Mouse (Mus musculus) liver, embryonic 13.5 days (tissue): ENCODE results near the gene 6030452D12Rik. TPM values are rescaled to one million over a fixed set of nuclear protein-coding genes. Genes with fewer than 3 reads are reported as not detected.

ENCODE experiments used
- ATAC-seq: fragments of 200-750 bp; cut with Nextera tagmentation; 2 replicates; pipeline ENCODE4 v1.8.0; 2017; ENCODE audit warnings: low read depth, mild to moderate bottlenecking, moderate number of reproducible peaks, moderate library complexity
- DNase-seq: peaks from one replicate; pipeline ENCODE4 v3.0.0; 2022
- H3K27ac ChIP-seq: fragments of 300-500 bp; sonication (generic); 2 replicates; pipeline ENCODE4 v1.5.1; 2015; ENCODE audit warnings: moderate library complexity, mild to moderate bottlenecking, inconsistent platforms
- H3K27me3 ChIP-seq: fragments of 300-500 bp; sonication (generic); 2 replicates; pipeline ENCODE4 v1.6.1; 2015; ENCODE audit warnings: mild to moderate bottlenecking, inconsistent platforms
- H3K36me3 ChIP-seq: fragments of 300-500 bp; sonication (generic); 2 replicates; pipeline ENCODE4 v1.6.1; 2015; ENCODE audit warnings: mild to moderate bottlenecking, inconsistent platforms
- H3K4me1 ChIP-seq: fragments of 300-500 bp; sonication (generic); replicated peaks from 2 replicates; pipeline ENCODE4 v1.6.1; 2015; ENCODE audit warnings: inconsistent platforms
- H3K4me2 ChIP-seq: fragments of 300-500 bp; sonication (generic); 2 replicates; pipeline ENCODE4 v1.6.1; 2015; ENCODE audit warnings: inconsistent platforms, mild to moderate bottlenecking, moderate library complexity
- H3K4me3 ChIP-seq: fragments of 300-500 bp; sonication (generic); replicated peaks from 2 replicates; pipeline ENCODE4 v1.5.1; 2015; ENCODE audit warnings: mild to moderate bottlenecking, inconsistent platforms
- H3K9ac ChIP-seq: fragments of 300-500 bp; sonication (generic); 2 replicates; pipeline ENCODE4 v1.6.1; 2015; ENCODE audit warnings: mild to moderate bottlenecking, inconsistent platforms
- H3K9me3 ChIP-seq: fragments of 300-500 bp; sonication (generic); replicated peaks from 2 replicates; pipeline ENCODE4 v1.6.1; 2016; ENCODE audit warnings: inconsistent platforms
- WGBS: fragments of 180-500 bp; shearing (Covaris S2); methylation state at CpG from one replicate; pipeline ENCODE4 v1.1.7; 2015; ENCODE audit not compliant: insufficient replicate concordance; 5-methylcytosine and 5-hydroxymethylcytosine counted together
- polyA plus RNA-seq: library from polyadenylated mRNA; unstranded; fragments of >200 nt; fragmentation: Nextera tagmentation; extraction: Ambion mirVana; gene quantifications from 2 replicates; pipeline ENCODE4 v1.2.1, GENCODE M21; 2015

Gene 6030452D12Rik
- polyA plus RNA-seq, 1 experiment from 2014 or later = not detected

GRCm38 (mm10) chr8:106507761-106508331, 7.5 kb downstream of the 6030452D12Rik start:
- Histone ChIP-seq H3K36me3 (no peaks in the 10 kb centered on the region), H3K27ac (no peak overlapping the region), H3K27me3 (peaks cover 68% of the 10 kb centered on the region), H3K4me2 (peak overlapping the region; percentile 32), H3K9ac (no peak overlapping the region), H3K4me3 (0 out of 2 replicates have a peak overlapping the region, but pooled peaks have one; percentile 7), H3K9me3 (no peaks in the 10 kb centered on the region), H3K4me1 (no peaks in the 10 kb centered on the region)
- WGBS = 2% methylated on average over 30 of the region's 30 CpGs
- no peak for DNase-seq
- no peak for ATAC-seq

- Histone ChIP-seq H3K27ac (no peak overlapping the region), H3K9me3 (no peaks in the 10 kb centered on the region), H3K36me3 (no peaks in the 10 kb centered on the region), H3K4me2 (no peak overlapping the region), H3K4me3 (no peak overlapping the region), H3K4me1 (no peaks in the 10 kb centered on the region), H3K27me3 (peaks cover 74% of the 10 kb centered on the region), H3K9ac (no peak overlapping the region)
- ATAC-seq = no peak
- WGBS = 21% methylated on average over 3 of the region's 3 CpGs
- no peak for DNase-seq
Measured at GRCm38 (mm10) chr8:106508456-106508855, 8.1 kb downstream of the 6030452D12Rik start.

DNA sequence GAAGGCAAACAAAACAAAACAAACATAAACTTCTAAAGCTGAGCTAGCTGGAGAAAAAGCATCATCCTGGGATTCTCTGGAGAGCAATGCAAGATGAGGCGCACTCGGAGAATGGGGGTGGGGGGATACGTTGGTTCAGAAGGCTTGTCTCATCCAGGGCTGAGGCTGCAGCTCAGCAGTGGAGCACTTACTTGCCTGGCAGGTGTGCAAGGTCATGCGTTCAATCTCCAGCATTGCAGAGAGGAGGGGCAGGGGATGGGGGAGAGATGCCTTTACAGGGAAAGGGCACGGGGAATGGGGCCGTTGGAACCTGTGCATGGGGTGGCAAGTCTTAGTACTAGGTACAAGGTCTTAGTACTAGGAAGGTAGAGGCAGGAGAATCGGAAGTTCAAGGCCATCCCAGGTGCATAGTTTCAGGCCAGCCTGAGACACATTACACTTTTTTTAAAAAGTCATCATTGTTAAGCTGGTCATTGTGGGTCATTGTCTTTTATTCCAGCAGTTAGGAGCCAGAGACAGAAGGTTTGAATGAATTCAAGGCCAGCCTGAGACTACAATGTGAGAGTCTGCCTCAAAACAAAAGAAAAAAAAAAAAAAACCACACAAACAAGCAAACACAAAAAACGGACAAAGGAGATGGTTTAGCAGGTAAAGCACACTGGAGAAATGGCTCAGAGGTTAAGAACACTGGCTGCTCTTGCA, 8.9 kb downstream of the 6030452D12Rik start:
- Histone ChIP-seq H3K4me3 (no peak overlapping the region), H3K4me2 (no peak overlapping the region), H3K9ac (no peak overlapping the region), H3K4me1 (no peaks in the 10 kb centered on the region), H3K9me3 (no peaks in the 10 kb centered on the region), H3K36me3 (no peaks in the 10 kb centered on the region), H3K27ac (no peak overlapping the region), H3K27me3 (peaks cover 79% of the 10 kb centered on the region)
- no peak for ATAC-seq
- WGBS = 28% methylated on average over 8 of the region's 8 CpGs
- no peak for DNase-seq

DNA sequence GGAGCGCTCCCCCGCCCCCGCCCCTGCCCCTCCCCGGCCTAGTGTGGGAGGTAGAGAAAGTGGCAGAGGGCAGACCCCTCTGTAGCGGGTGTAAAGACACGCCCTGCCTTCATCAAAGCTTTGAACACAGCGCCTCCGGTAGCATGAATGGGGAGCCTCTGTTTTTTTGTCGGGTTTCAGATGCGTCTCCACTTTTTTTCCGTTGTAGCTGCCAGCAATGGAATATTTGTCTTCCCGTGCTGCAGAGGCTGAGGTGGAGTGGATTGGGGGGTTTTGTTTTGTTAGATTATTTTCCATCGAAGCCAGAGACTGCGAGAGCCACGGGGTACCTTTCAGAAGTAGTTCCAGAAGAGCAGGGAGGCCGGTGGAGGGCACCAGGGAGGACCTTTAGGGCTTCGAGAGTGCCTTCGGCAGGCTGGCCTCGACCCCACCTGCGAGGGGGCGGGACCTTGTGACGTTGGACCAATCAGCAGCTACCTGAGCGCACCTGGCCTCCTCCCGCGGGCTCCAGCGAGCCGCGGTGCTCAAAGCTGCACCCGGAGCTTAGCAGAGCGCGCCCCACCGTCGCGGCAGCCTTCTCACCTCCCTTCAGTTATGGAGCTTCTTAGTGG, 10.1 kb downstream of the 6030452D12Rik start, which contains the start of gene Cdh3:
TSS of gene Cdh3 (plus strand) at position 527 of the 611 bp plus-strand sequence.
- Histone ChIP-seq H3K27ac (peak within 1 kb of the TSS; percentile 18; the same call in 1 of the 2 replicates), H3K9me3 (no peaks in the 10 kb centered on the region), H3K4me1 (no peaks in the 10 kb centered on the region), H3K27me3 (peaks cover 83% of the 10 kb centered on the region), H3K9ac (peak within 1 kb of the TSS; percentile 43), H3K4me3 (peak within 1 kb of the TSS; percentile 41), H3K36me3 (no peaks in the 10 kb centered on the region), H3K4me2 (peak within 1 kb of the TSS; percentile 50)
- DNase-seq = no peak
- ATAC-seq = no peak
- WGBS = 2% methylated on average over 34 of the region's 34 CpGs

DNA sequence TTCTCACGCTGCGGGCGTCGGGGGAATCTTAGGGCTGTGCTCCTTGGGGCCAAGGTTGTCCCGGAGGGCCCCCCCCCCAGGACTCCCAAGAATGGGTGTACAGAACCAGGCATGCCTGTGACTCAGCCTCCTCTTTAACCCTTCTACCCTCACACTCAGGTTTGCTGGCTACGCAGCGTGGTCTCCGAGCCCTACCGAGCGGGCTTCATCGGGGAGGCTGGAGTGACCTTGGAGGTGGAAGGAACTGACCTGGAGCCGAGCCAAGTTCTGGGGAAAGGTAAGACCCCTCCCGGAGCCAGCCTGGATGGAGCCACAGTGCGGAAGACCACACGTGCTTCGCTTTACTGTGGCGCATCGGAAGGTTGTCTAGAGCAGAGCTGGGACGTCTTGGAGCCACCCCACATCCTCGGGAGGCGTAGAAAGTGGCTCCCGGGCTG, 10.8 kb downstream of the 6030452D12Rik start:
- H3K27me3 ChIP-seq = peaks cover 82% of the 10 kb centered on the region
- 4% methylated on average over 22 of the region's 22 CpGs for WGBS
- peak overlapping the region; percentile 50 for H3K4me2 ChIP-seq
- H3K9me3 ChIP-seq = no peaks in the 10 kb centered on the region
- H3K4me3 ChIP-seq = peak overlapping the region; percentile 41
- no peak overlapping the region for H3K27ac ChIP-seq
- ATAC-seq = no peak
- peak overlapping the region; percentile 43 for H3K9ac ChIP-seq
- DNase-seq = no peak
- H3K4me1 ChIP-seq = no peaks in the 10 kb centered on the region
- H3K36me3 ChIP-seq = no peaks in the 10 kb centered on the region

GRCm38 (mm10) chr8:106511531-106512041, 11.3 kb downstream of the 6030452D12Rik start:
- peak overlapping the region; percentile 50 for H3K4me2 ChIP-seq
- 3% methylated on average over 30 of the region's 30 CpGs for WGBS
- DNase-seq = no peak
- H3K27ac ChIP-seq = peak overlapping the region; percentile 18; the same call in 1 of the 2 replicates
- H3K27me3 ChIP-seq = peaks cover 78% of the 10 kb centered on the region
- no peaks in the 10 kb centered on the region for H3K4me1 ChIP-seq
- no peaks in the 10 kb centered on the region for H3K36me3 ChIP-seq
- ATAC-seq = no peak
- H3K9ac ChIP-seq = peak overlapping the region; percentile 43; the same call in 1 of the 2 replicates
- H3K9me3 ChIP-seq = no peaks in the 10 kb centered on the region
- peak overlapping the region; percentile 41 for H3K4me3 ChIP-seq

DNA sequence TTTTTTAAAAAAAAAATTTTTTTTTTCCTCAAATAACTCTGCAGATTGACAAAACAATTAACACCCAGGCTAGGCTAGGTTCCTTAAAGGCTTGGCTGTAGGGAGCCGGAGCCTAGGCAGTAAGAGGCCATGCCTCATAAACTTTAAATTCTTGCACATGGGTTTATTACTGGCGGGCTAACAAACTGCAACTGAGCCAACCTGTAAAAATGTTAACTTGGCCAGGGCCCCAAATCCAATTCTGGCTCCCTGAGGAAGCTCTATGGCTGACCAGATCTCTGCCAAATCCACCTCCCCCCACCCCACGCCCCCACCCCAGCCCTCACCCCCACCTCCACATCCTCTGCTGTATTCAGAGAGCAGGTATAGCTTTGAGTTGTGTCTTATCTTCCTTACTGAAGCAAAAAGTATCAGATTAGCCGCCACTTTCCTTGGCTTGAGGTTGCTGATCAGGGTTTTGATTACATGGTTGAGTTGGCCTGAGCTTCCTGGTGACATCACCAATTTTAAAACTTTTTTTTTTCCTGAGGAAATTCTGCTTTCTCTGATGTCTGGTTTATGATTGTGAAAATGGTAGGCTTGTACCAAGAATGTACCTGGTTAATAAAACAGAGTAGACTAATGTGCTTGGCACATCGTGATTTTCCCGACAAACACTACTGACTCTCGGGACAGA, 12.3 kb downstream of the 6030452D12Rik start:
- Histone ChIP-seq H3K36me3 (no peaks in the 10 kb centered on the region), H3K9me3 (no peaks in the 10 kb centered on the region), H3K27me3 (peaks cover 70% of the 10 kb centered on the region), H3K4me2 (no peak overlapping the region), H3K4me3 (no peak overlapping the region), H3K4me1 (no peaks in the 10 kb centered on the region), H3K9ac (no peak overlapping the region), H3K27ac (no peak overlapping the region)
- 45% methylated on average over 7 of the region's 7 CpGs for WGBS
- ATAC-seq = no peak
- DNase-seq = no peak

DNA sequence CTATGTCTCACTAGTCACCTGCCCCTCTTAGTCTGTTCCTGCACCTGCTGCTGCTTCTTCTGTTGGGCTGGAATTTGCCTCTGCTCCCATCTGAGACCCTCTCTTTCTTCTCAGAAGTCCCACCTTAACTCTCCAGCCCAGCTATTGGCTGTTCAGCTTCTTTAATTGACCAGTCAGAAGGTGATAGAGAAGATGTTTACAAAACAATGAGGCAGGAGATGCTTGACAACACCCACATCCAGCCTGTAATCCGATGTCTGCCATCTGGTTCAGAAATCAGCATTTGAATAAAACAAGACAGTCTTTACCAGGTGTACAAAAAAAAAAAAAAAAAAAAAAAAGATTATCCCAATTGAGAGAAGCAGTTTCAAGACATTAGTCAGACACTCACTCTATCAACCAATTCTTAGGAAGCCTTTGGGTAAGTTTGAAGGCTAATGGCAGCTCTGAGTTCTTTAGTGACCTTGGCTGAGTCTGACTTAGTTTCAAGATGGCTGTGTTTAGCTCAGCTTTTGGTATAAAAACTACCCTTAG, 15.7 kb downstream of the 6030452D12Rik start:
- Histone ChIP-seq H3K4me3 (no peak overlapping the region), H3K9me3 (no peaks in the 10 kb centered on the region), H3K36me3 (no peaks in the 10 kb centered on the region), H3K4me2 (no peak overlapping the region), H3K9ac (no peak overlapping the region), H3K27me3 (peaks cover 36% of the 10 kb centered on the region), H3K4me1 (no peaks in the 10 kb centered on the region), H3K27ac (no peak overlapping the region)
- 24% methylated on average over 1 of the region's 1 CpGs for WGBS
- ATAC-seq = no peak
- DNase-seq = no peak

DNA sequence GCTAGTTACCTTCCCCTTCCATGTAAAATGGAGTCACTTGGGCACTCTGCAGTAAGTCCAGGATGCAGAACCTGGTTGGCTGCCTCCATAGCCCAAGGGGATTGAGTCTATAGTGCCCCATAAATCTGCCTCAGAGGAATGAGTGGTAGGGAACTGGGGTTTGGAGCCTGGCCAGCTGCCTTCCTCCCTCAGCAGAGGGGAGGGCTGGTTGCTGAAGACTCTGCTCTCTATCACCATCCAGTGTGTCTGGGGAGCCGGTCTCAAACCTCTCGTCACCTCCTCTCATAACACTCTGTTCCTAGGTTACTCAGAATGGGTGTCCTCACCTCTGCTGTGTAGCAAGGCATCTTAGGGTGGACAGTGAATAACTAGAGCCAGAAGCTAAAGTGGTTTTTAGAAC, 16.3 kb downstream of the 6030452D12Rik start:
- ATAC-seq (no peak), DNase-seq (no peak)
- Histone ChIP-seq H3K4me3 (no peak overlapping the region), H3K4me2 (no peak overlapping the region), H3K9me3 (no peaks in the 10 kb centered on the region), H3K9ac (no peak overlapping the region), H3K27ac (no peak overlapping the region), H3K27me3 (peaks cover 31% of the 10 kb centered on the region), H3K4me1 (no peaks in the 10 kb centered on the region), H3K36me3 (no peaks in the 10 kb centered on the region)
- WGBS = 56% methylated on average over 2 of the region's 2 CpGs

- Histone ChIP-seq H3K27ac (no peak overlapping the region), H3K27me3 (peaks cover 9% of the 10 kb centered on the region), H3K4me2 (no peak overlapping the region), H3K4me3 (no peak overlapping the region), H3K9me3 (no peaks in the 10 kb centered on the region), H3K9ac (no peak overlapping the region), H3K36me3 (no peaks in the 10 kb centered on the region), H3K4me1 (no peaks in the 10 kb centered on the region)
- ATAC-seq = no peak
- DNase-seq = no peak
- WGBS = 10% methylated on average over 3 of the region's 3 CpGs
Measured at GRCm38 (mm10) chr8:106518763-106519162, 18.4 kb downstream of the 6030452D12Rik start.

GRCm38 (mm10) chr8:106520578-106520977, 20.3 kb downstream of the 6030452D12Rik start:
- no peaks in the 10 kb centered on the region for H3K9me3 ChIP-seq
- H3K4me3 ChIP-seq = no peak overlapping the region
- DNase-seq = no peak
- H3K4me2 ChIP-seq = no peak overlapping the region
- 69% methylated on average over 7 of the region's 7 CpGs for WGBS
- H3K9ac ChIP-seq = no peak overlapping the region
- no peak for ATAC-seq
- H3K4me1 ChIP-seq = no peaks in the 10 kb centered on the region
- no peaks in the 10 kb centered on the region for H3K36me3 ChIP-seq
- H3K27me3 ChIP-seq = 0 out of 2 replicates have a peak, but pooled peaks cover 4% of the 10 kb centered on the region
- H3K27ac ChIP-seq = no peak overlapping the region
